Mouse (Mus musculus) macrophage (primary cell): Measurements from ENCODE around the gene Elovl7. TPM values are rescaled to one million over a fixed set of nuclear protein-coding genes. Genes with fewer than 3 reads are reported as not detected.
A peak's percentile ranks its signal among the peaks of the same experiment; 100 is the strongest.

Source experiments
- H3K27ac ChIP-seq: fragments of 350-480 bp; formaldehyde crosslinking; 2 replicates; pipeline ENCODE4 v1.9.0; 2021
- H3K36me3 ChIP-seq: fragments of 350-480 bp; formaldehyde crosslinking; 2 replicates; pipeline ENCODE4 v1.9.0; 2021; ENCODE audit errors: inconsistent target
- H3K4me3 ChIP-seq: fragments of 350-480 bp; formaldehyde crosslinking; 2 replicates; pipeline ENCODE4 v1.9.0; 2021; ENCODE audit errors: inconsistent target
- H3K79me2 ChIP-seq: fragments of 350-480 bp; formaldehyde crosslinking; 2 replicates; pipeline ENCODE4 v1.9.0; 2021; ENCODE audit errors: inconsistent target
- WGBS: methylation state at CpG from one replicate; pipeline ENCODE4 v1.1.7; 2026; ENCODE audit warnings: inconsistent platforms; ENCODE audit not compliant: missing documents; 5-methylcytosine and 5-hydroxymethylcytosine counted together
- polyA plus RNA-seq: library from polyadenylated mRNA; stranded (reverse); fragments of 250-400 nt; gene quantifications from 3 replicates; pipeline ENCODE4 v1.2.4, GENCODE M21; 2018; ENCODE audit warnings: inconsistent platforms

Elovl7 gene
- polyA plus RNA-seq, 1 experiment from 2014 or later = 0.32 TPM

DNA sequence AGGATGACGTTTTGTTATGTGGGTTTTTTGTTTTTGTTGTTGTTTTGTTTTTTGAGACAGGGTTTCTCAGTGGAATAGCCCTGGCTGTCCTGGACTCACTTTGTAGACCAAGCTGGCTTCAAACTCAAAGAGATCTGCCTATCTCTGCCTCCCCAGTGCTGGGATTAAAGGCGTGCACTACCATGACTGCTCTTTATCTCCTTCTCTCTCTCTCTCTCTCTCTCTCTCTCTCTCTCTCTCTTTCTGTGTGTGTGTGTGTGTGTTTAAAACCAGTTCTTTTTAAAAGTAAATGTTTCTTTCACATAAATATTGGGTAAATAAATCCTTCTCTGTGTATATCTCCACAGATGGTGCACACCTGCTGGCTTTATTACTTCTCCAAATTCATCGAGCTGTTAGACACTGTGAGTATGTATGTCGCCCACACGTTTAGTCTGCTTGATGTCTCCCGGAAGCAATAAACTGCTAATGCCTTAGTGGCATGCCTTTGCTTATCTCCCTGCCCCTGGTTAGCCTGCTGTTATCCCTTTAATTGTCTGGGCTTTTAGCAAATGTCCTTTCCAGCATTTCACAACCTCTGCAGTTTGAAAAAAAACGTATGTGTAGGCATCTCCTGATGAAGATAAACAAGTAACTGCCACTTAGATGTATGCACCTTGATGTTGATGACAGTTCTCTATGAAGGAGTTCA, 57.4 kb downstream of the Elovl7 start:
- 60% methylated on average over 7 of the region's 7 CpGs for whole genome bisulfite sequencing
- Histone ChIP-seq H3K36me3 (no peaks in the 10 kb centered on the region), H3K79me2 (no peaks in the 10 kb centered on the region), H3K4me3 (no peak overlapping the region), H3K27ac (no peak overlapping the region)

DNA sequence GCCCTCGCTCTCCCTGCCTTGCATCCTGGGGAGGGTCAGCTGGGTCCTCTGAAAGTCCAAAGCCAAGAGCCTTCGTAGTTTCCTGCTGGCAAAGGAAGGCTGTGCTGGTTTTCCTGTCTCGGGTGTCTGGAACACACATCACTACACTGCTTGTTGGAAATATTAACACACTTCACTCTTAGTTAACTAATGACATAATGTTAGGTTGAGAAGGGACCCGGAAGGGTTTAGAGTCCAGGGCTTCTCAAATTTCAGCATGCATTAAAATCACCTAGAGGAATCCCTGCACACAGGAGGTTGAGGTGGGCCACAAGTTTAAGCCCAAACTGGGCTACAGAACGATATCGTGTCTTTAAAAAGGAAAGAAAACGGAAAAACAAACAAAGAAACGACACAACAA, 58.1 kb downstream of the Elovl7 start:
- 90% methylated on average over 8 of the region's 8 CpGs for WGBS
- Histone ChIP-seq H3K27ac (no peak overlapping the region), H3K4me3 (no peak overlapping the region), H3K36me3 (no peaks in the 10 kb centered on the region), H3K79me2 (no peaks in the 10 kb centered on the region)

DNA sequence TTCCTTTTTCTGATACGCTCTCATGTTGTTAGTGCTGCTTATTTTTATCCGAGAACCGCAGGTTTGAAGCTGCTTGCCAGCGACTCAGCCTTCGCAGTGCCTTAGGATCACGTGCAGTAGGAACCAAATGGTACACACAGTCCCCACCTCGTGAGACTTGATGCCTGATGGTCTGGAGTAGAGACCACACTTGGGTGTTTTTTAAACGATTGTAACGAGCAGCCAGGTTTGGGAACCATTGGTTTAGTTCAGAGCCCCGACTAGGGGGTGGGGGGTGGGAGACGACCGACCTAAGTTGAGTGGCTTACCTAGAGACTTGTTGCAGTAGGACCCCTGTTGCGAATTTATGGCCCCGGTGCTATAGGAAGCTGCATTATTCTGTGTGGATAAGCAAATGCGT, 58.8 kb downstream of the Elovl7 start:
- H3K36me3 ChIP-seq = no peaks in the 10 kb centered on the region
- H3K79me2 ChIP-seq = no peaks in the 10 kb centered on the region
- WGBS = 87% methylated on average over 13 of the region's 15 CpGs
- no peak overlapping the region for H3K27ac ChIP-seq
- H3K4me3 ChIP-seq = no peak overlapping the region

DNA sequence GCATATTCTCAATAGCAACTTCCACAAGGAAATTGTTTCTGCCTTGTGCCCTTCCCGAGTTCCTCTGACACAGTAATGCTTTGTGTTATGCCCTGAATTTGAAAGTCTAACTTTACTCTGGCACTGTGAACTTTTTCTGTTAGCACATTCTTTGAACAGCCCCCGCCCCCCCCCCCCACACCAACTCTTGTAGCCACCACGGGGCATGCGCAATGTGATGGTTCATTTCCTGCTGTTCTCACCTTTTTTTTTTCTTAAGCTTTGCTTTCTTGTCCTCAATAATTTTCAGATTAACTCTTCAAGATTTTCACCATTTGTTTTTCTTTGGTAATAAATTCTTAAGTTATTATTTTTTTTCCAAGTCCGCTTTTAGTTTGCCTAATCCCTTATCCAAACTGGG, 59.3 kb downstream of the Elovl7 start:
- no peak overlapping the region for H3K27ac ChIP-seq
- 51% methylated on average over 5 of the region's 5 CpGs for WGBS
- H3K36me3 ChIP-seq = no peaks in the 10 kb centered on the region
- no peaks in the 10 kb centered on the region for H3K79me2 ChIP-seq
- no peak overlapping the region for H3K4me3 ChIP-seq

DNA sequence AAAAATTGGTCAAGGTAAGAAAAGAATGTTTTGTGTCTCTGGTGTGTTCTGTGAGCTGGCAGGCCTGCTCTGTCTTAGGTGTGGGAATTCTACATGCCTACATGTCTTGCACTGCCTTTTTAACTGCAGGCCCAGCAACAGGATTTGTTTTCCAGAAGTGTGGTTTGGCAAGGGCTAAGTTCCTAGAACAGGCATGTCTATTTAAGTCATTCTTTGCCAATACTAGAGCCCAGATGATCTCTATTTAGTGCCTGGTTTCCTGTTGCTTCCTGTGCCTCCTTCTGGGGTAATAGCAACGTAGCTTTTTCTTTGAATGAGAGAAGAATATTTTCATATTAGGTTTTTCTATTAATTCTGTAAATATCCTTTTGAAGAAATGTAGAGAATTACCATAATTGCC, 62.4 kb downstream of the Elovl7 start:
- no peaks in the 10 kb centered on the region for H3K79me2 ChIP-seq
- H3K36me3 ChIP-seq = no peaks in the 10 kb centered on the region
- H3K4me3 ChIP-seq = no peak overlapping the region
- WGBS = 0% methylated on average over 1 of the region's 1 CpGs
- no peak overlapping the region for H3K27ac ChIP-seq

DNA sequence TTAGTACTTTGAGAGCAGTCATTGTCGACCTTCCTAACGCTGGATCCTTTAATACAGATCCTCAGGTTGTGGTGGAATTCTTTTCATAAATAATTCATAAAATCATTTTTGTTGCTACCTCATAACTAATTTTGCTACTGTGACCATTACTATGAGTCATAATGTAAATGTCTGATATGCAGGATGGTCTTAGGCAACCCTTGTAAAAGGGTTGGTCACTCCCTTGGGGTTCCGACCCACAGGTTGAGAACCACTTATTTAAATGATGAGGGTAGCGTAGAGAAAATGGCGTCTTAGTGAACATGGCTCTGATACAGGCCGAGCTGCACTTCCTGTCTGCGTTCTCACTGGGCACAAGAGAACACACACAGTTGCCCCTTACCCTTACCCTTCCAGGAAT, 63.1 kb downstream of the Elovl7 start:
- Histone ChIP-seq H3K36me3 (no peaks in the 10 kb centered on the region), H3K27ac (no peak overlapping the region), H3K79me2 (no peaks in the 10 kb centered on the region), H3K4me3 (no peak overlapping the region)
- WGBS = 93% methylated on average over 7 of the region's 7 CpGs

DNA sequence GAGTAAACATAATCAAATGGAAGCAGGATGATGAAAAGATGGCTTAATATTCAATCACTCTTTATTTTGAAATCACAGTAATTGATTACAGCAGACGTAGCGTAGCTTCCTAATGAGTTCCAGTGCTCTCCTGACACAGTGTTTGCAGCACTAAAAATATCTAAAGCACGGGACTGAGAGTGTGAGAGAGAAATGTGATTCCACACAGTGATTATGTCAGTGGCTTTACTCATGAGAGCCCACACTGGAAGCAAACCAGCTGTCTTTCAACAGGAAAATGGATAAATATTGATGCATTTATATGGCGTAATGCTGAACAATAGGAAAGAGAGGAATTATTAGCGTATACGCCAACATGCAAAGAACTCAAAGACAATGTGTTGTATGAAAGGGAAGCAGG, 64.4 kb downstream of the Elovl7 start:
- H3K4me3 ChIP-seq = no peak overlapping the region
- no peaks in the 10 kb centered on the region for H3K79me2 ChIP-seq
- no peak overlapping the region for H3K27ac ChIP-seq
- H3K36me3 ChIP-seq = no peaks in the 10 kb centered on the region
- WGBS = 94% methylated on average over 6 of the region's 6 CpGs

DNA sequence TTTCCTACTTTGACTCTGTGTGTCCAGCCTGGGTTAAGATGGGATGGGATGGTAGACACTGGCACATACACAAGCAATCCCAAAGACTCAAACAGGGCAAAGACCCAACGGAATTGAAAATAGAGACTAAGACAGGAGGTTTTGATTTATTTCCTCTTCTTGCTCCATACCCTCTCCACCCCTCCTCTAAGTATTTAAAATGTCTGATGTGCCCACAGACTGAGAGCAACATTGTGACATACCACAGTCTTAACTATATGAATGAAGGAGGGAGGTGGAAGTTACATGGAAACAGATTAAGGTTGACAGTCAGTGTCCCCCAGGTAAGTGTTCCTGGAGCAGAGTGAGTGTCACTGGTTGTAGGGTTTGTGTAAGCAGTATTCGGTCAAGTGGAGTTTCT, 70.1 kb downstream of the Elovl7 start:
- H3K36me3 ChIP-seq = no peaks in the 10 kb centered on the region
- H3K27ac ChIP-seq = no peak overlapping the region
- no peaks in the 10 kb centered on the region for H3K79me2 ChIP-seq
- H3K4me3 ChIP-seq = no peak overlapping the region
- WGBS = 68% methylated on average over 2 of the region's 2 CpGs

DNA sequence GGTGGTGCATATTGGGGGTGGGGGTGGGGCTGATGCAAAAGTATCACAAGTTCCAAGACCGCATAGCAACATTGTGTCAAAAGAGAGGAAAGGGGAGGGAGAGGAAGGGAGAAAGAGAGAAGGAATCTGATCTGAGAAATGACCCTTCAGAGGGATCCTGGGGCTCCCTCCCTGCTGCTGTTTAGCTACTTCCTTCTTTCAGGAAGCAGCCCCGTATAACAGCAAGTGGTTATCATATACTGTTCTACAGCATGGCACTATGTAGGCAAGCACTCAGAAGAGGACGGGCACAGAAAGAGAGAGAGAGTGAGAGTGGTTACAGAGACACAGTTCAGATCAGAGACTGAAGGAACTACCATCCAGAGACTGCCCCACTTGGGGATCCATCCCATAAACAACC, 73.7 kb downstream of the Elovl7 start:
- Histone ChIP-seq H3K4me3 (no peak overlapping the region), H3K79me2 (no peaks in the 10 kb centered on the region), H3K36me3 (no peaks in the 10 kb centered on the region), H3K27ac (no peak overlapping the region)
- 31% methylated on average over 1 of the region's 3 CpGs for WGBS

DNA sequence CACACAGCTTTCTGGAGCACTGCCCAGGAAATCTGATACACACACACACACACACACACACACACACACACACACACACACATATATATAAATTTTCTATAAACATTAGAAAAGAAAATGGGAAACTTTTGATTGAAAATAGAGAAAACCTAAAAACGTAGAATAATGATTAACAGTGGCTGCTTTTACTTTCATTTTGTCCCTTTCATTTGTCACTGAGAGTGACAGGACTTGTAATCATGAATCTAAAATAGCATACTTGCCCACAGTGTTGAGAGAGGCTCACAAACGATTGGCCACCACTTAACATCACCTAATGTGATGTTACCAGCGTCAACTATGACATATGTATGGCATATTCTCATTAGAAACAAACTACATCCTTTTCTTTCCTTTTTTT, 75.2 kb downstream of the Elovl7 start:
- peak overlapping the region; percentile 0; the same call in 1 of the 2 replicates for H3K4me3 ChIP-seq
- no peak overlapping the region for H3K27ac ChIP-seq
- no peaks in the 10 kb centered on the region for H3K79me2 ChIP-seq
- H3K36me3 ChIP-seq = no peaks in the 10 kb centered on the region
- WGBS = 22% methylated on average over 3 of the region's 3 CpGs

DNA sequence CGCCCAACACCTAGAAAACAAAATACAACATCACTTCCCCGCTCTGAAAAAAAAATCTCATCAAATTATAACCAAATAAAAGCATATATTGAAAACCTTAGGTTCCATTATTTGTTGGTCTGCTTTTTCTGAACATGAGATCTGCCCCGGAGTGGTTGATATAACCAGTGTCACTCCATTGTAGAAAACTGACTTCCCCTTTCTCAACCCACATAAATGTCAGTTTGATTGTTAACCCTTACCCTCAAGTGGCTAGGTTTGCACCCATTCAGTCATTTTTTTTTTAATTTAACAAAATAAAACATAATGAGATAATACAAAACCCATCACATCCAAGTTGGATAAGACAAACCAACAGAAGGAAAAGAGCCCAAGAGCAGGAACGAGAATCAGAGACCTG, 76.1 kb downstream of the Elovl7 start:
- Histone ChIP-seq H3K4me3 (no peak overlapping the region), H3K36me3 (no peaks in the 10 kb centered on the region), H3K27ac (no peak overlapping the region), H3K79me2 (no peaks in the 10 kb centered on the region)
- WGBS = 42% methylated on average over 2 of the region's 4 CpGs

DNA sequence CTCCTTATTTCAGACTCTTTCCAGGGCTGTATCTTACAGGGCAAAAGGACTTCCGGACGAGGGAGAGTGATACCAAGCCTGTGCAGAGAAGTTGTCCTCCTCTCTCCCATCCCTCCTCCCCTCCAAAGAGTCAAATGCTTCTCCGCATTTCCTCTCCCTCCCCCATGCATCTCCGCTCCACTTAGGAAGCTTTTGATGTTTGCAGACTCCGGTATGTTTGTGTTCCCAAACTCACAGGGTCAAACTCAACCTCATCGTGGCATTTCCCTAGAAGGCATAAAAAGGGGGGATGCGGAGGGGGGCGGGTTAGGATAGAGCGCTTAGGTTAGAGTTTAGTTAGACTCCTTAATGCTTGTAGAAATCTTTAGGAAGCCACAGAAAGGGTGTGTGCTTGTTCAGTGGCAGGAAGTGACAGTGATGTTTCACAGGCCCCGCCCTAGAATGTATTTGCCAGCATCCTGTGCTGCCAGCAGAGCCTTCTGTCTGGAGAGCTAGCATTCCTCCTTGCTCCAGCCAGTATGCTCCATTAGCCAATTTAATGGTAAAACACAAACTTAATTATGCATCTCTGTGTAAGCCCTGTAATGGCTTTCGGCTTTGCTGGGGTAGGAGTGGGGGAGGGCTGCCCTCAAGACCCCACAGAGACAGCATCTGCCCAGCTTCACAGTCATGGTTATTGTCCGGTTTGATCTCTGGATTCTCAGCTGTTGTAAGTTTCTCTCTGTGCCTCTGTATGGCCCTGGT, 83.3 kb downstream of the Elovl7 start:
- Histone ChIP-seq H3K79me2 (no peaks in the 10 kb centered on the region), H3K36me3 (no peaks in the 10 kb centered on the region), H3K27ac (peak overlapping the region; percentile 67), H3K4me3 (peak overlapping the region; percentile 28)
- 18% methylated on average over 12 of the region's 12 CpGs for WGBS

DNA sequence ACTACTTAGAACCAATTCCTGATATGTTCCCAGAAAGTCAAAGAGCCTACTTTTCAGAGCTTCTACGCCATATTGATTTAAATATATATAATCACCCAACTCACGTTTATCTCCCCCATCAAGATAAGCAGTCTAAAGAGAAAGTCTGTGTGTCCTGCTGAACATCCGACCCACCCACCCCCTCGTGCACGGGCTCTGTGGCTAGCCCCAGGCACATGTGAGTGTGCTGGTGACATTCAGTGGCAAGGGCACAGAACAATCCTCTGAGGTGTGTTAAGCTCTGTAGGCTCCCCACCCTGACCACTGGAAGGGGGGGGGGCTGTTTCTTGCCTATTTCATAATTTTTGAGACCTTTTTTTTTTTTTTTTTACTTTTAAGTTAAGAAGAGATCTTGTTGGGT, 84.0 kb downstream of the Elovl7 start:
- Histone ChIP-seq H3K27ac (0 out of 2 replicates have a peak overlapping the region, but pooled peaks have one; percentile 67), H3K4me3 (no peak overlapping the region), H3K36me3 (no peaks in the 10 kb centered on the region), H3K79me2 (no peaks in the 10 kb centered on the region)
- WGBS = 77% methylated on average over 5 of the region's 5 CpGs

DNA sequence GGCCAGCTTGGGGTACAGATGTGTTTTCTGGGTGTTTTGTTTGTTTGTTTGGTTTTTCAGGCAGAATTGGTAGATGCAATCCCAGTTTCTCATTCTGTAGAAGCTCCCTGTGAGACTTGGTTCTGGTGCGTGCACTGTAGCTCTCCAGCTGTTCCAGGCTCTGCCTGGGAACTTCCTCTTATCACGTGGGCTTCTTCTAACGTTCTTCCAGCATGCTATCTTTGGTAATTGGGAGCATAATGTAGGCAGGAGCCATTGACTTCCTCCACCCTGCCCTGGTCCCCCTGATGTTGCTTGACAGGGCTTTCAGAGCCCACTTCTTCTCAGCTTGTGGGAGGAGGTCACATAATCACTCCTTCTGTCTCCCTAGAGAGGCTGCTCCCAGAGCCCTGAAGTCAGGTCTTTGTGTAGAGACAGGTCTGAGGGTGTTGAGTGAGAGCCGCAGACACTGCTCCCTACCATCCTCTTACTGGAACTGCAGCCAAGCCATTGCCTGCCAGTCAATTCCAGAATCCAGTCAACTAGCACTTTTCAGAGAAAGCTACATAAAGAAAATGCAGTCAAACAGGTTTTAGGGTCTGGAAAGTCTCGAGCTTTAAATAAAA, 86.2 kb downstream of the Elovl7 start:
- H3K36me3 ChIP-seq = no peaks in the 10 kb centered on the region
- WGBS = 25% methylated on average over 5 of the region's 5 CpGs
- no peak overlapping the region for H3K4me3 ChIP-seq
- H3K27ac ChIP-seq = 0 out of 2 replicates have a peak overlapping the region, but pooled peaks have one; percentile 8
- no peaks in the 10 kb centered on the region for H3K79me2 ChIP-seq

DNA sequence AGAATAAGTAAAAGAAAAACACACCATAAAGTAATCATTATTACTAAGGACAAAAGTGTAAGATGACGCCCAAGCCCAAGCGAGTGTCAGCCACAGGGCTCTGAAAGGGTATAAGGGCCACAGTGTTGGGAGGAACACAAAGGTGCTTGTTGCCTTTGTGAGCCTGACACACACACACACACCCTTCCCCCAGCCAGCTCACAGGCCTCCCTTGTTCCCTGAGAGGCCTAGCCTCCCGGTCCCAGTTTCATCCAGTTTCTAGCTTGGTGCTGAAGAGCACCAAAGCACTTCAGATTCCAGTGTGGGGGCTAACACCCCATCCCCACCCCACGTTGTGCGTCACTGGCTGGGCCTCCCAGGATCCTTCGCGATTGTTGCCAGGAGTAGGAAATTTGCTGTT, 87.2 kb downstream of the Elovl7 start:
- H3K4me3 ChIP-seq = no peak overlapping the region
- H3K36me3 ChIP-seq = no peaks in the 10 kb centered on the region
- H3K79me2 ChIP-seq = no peaks in the 10 kb centered on the region
- 95% methylated on average over 6 of the region's 7 CpGs for WGBS
- H3K27ac ChIP-seq = no peak overlapping the region
